Mouse (Mus musculus) B cell, adult (primary cell): ENCODE data around the gene Lsm3. TPM values are rescaled to one million over a fixed set of nuclear protein-coding genes. Genes with fewer than 3 reads are reported as not detected.

Experiments used
- total RNA-seq: library from RNA; stranded (reverse); gene quantifications from 4 replicates; pipeline ENCODE4 v1.2.4, GENCODE M21; 2023; ENCODE audit not compliant: inconsistent age

Lsm3 gene
- 63.3 to 81.7 TPM (median 66.2 TPM) in 4 replicates for total RNA-seq

DNA sequence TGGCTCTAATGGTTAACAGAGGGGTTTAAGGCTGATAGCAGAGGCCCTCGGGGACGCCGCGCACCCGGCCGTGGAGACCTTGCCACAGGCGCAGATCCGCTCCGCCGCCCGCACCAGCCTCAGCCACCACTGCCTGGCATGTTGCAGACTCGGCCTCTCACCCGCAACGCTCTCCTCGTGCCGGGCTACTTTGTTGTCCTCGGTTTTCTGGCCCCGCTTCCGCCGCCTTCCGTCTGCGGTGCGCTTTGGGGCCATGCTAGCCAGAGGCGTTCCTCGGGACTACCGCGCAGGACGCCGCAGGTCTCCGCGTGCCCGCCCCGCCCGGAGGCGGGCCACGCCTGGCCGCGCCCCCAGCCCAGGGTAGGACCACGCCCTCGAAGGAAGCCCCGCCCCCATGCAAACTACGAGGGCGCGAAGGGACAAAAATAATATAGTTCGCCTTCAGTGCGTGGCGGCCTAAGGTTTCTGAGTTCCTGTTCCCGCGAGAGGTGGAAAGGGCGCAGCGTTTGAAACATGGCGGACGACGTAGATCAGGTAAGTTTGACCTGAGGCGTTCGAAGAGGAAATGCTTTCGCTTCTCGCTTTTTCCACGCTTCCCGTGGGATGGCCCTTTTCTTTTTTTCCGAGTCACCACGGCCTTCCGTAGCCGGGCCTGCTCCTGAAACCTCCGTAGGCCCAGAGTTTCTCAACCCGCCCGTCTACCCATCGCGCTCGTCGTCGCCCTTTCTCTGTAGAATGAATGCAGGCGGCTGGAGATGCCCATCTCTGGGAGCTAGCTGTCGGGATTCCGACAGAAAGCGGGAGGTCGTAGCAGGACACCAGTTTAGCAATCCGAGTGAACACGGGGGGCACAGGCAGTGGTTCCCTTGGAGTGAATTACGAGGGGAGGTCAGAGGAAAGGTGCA is at the start of gene Lsm3, which contains the start of gene Xpc:
Gene Lsm3 (plus strand): TSS at position 384 of the 905 bp plus-strand sequence.
Gene Xpc (minus strand): TSS at position 344 of the 905 bp plus-strand sequence.

GRCm38 (mm10) chr6:91472868-91473804 is 42.6 kb upstream of the Lsm3 start, which contains the start of the genes Chchd4 and Tmem43:
Gene Chchd4, minus strand, starts transcription at chr6:91473546.
Gene Tmem43, plus strand, starts transcription at chr6:91473703.

Other genes starting within 250 kb of the Lsm3 start
- not detected in 4 replicates for gene Wnt7a, start 104.6 kb upstream of the Lsm3 start, total RNA-seq
- 14.5 to 16.6 TPM (median 15.0 TPM) in 4 replicates for gene Chchd4, start 42.4 kb upstream of the Lsm3 start, total RNA-seq
- gene Tmem43, start 42.2 kb upstream of the Lsm3 start, total RNA-seq: 32.4 to 40.4 TPM (median 39.0 TPM) in 4 replicates
- gene Xpc, start within 50 bp of the Lsm3 start, total RNA-seq: 17.5 to 19.8 TPM (median 18.7 TPM) in 4 replicates
- gene Slc6a6, start 168.1 kb downstream of the Lsm3 start, total RNA-seq: 93.7 to 110 TPM (median 99.8 TPM) in 4 replicates